Mouse (Mus musculus) embryonic facial prominence, embryonic 14.5 days (tissue): ENCODE data around the gene Cct7. TPM values are rescaled to one million over a fixed set of nuclear protein-coding genes. Genes with fewer than 3 reads are reported as not detected.
A peak's percentile ranks its signal among the peaks of the same experiment; 100 is the strongest.
"Not testable (repeated sequence)": the region's sequence is repeated elsewhere in the genome, so short reads cannot be mapped to it uniquely, and the experiment has no call there.

Source experiments
- ATAC-seq: fragments of 200-750 bp; cut with Nextera tagmentation; 2 replicates; pipeline ENCODE4 v1.8.0; 2017; ENCODE audit warnings: low read depth, moderate number of reproducible peaks, moderate TSS enrichment
- DNase-seq: peaks from one replicate; pipeline ENCODE4 v3.0.0-alpha.2; 2015; ENCODE audit warnings: low spot score
- H3K27ac ChIP-seq: fragments of 300-500 bp; sonication (generic); replicated peaks from 2 replicates; pipeline ENCODE4 v1.5.1; 2014; ENCODE audit warnings: low read depth, mild to moderate bottlenecking, low read length, moderate library complexity
- H3K27me3 ChIP-seq: fragments of 300-500 bp; sonication (generic); replicated peaks from 2 replicates; pipeline ENCODE4 v1.6.1; 2014; ENCODE audit warnings: low read length; ENCODE audit not compliant: control insufficient read depth, insufficient read depth
- H3K36me3 ChIP-seq: fragments of 300-500 bp; sonication (generic); 2 replicates; pipeline ENCODE4 v1.6.1; 2014; ENCODE audit warnings: low read length, mixed read lengths; ENCODE audit not compliant: control insufficient read depth, insufficient read depth
- H3K4me1 ChIP-seq: fragments of 300-500 bp; sonication (generic); 2 replicates; pipeline ENCODE4 v1.6.1; 2014; ENCODE audit warnings: antibody characterized with exemption, low read length; ENCODE audit not compliant: control insufficient read depth, insufficient read depth
- H3K4me2 ChIP-seq: fragments of 300-500 bp; sonication (generic); 2 replicates; pipeline ENCODE4 v1.6.1; 2014; ENCODE audit warnings: low read depth, mild to moderate bottlenecking, low read length, moderate library complexity, mixed read lengths
- H3K4me3 ChIP-seq: fragments of 300-500 bp; sonication (generic); 2 replicates; pipeline ENCODE4 v1.5.1; 2014; ENCODE audit warnings: low read depth, mild to moderate bottlenecking, low read length
- H3K9ac ChIP-seq: fragments of 300-500 bp; sonication (generic); 2 replicates; pipeline ENCODE4 v1.6.1; 2014; ENCODE audit warnings: low read depth, mild to moderate bottlenecking, low read length, moderate library complexity, mixed read lengths
- H3K9me3 ChIP-seq: fragments of 300-500 bp; sonication (generic); 2 replicates; pipeline ENCODE4 v1.6.1; 2016; ENCODE audit warnings: low read length; ENCODE audit not compliant: control insufficient read depth
- WGBS: fragments of 180-500 bp; shearing (Covaris S2); extraction: QIAGEN DNeasy Blood & Tissue Kit; methylation state at CpG from one replicate; pipeline ENCODE4 v1.1.7; 2014; 5-methylcytosine and 5-hydroxymethylcytosine counted together
- polyA plus RNA-seq: library from polyadenylated mRNA; unstranded; fragments of >200 nt; fragmentation: Nextera tagmentation; extraction: Ambion mirVana; gene quantifications from 2 replicates; pipeline ENCODE4 v1.2.1, GENCODE M21; 2014

The Cct7 gene
- polyA plus RNA-seq, 1 experiment from 2014 or later = 448 TPM

DNA sequence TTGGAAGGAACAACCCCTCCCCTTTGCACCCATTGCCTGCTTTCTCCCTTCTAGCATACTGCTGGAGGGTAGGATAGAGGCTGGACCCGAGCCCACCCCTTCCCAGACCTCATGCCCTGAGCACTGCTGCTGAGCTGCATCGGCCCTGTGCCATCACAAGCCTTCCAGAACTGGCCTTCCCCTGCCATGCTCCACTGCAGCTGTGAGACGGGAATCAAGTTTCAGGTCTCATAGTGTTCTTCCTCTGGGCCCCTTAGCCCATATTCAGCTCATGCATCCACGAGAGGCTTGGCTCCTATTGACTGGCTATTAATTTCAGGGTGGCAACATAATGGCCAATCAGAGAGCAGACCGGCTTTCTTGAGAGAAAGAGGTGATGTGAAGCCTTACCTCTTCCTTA lies 6.0 kb upstream of the Cct7 start:
- ATAC-seq = peak; percentile 76
- WGBS = 75% methylated on average over 4 of the region's 5 CpGs

DNA sequence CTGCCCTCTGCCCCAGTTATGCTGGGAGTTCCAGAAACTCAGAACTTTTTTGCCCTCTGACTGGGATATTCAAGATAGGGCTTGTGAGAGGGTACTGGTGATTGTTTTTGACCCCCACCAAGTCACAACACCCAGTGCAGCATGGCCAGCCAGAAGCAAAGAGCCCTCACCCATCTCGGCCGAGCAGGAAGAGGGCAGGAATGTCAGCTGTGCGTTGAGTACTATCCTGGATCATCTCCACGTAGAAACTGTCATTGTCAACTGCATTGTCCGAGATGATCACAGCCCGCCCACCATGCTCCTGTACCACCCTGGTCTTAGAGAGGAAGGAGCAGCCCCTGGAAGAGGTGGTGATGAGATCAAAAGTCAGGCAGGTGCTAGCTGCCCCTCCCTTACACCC lies 4.0 kb upstream of the Cct7 start:
- 82% methylated on average over 6 of the region's 6 CpGs for WGBS
- H3K4me2 ChIP-seq = no peak overlapping the region
- DNase-seq = no peak
- no peaks in the 10 kb centered on the region for H3K27me3 ChIP-seq
- H3K4me1 ChIP-seq = no peaks in the 10 kb centered on the region
- peaks cover 41% of the 10 kb centered on the region for H3K36me3 ChIP-seq
- H3K4me3 ChIP-seq = no peak overlapping the region
- H3K27ac ChIP-seq = no peak overlapping the region
- no peaks in the 10 kb centered on the region for H3K9me3 ChIP-seq
- H3K9ac ChIP-seq = no peak overlapping the region
- ATAC-seq = no peak

More for the DNA sequence above, 6.0 kb upstream of the Cct7 start:
- peaks cover 61% of the 10 kb centered on the region for H3K36me3 ChIP-seq
- no peaks in the 10 kb centered on the region for H3K9me3 ChIP-seq
- DNase-seq = peak; percentile 39
- no peaks in the 10 kb centered on the region for H3K27me3 ChIP-seq
- no peak overlapping the region for H3K4me2 ChIP-seq
- no peak overlapping the region for H3K9ac ChIP-seq
- H3K4me3 ChIP-seq = no peak overlapping the region
- H3K4me1 ChIP-seq = no peaks in the 10 kb centered on the region
- no peak overlapping the region for H3K27ac ChIP-seq

DNA sequence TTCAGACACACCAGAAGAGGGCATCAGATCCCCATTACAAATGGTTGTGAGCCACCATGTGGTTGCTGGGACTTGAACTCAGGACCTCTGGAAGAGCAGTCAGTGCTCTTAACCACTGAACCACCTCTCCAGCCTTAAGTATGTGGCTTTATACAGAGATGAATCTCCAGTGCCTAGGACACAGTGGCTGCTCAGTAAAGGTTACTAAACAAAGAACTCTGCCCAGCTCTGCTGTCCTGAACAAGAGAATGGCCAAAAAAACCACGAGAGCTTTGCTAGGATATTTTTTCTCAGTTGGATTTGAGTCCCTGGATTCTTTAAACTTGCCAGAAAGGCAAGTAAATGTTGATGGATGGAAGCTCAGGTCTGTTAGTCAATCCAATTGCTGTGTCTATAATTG lies 1.2 kb upstream of the Cct7 start:
- not testable (repeated sequence) for ATAC-seq, H3K27me3 ChIP-seq, DNase-seq, H3K9ac ChIP-seq, H3K27ac ChIP-seq, H3K9me3 ChIP-seq, H3K4me3 ChIP-seq
- WGBS = 60% methylated on average over 1 of the region's 1 CpGs
- Histone ChIP-seq H3K36me3 (peaks cover 23% of the 10 kb centered on the region), H3K4me2 (peak overlapping the region; percentile 80), H3K4me1 (peaks cover 16% of the 10 kb centered on the region)

DNA sequence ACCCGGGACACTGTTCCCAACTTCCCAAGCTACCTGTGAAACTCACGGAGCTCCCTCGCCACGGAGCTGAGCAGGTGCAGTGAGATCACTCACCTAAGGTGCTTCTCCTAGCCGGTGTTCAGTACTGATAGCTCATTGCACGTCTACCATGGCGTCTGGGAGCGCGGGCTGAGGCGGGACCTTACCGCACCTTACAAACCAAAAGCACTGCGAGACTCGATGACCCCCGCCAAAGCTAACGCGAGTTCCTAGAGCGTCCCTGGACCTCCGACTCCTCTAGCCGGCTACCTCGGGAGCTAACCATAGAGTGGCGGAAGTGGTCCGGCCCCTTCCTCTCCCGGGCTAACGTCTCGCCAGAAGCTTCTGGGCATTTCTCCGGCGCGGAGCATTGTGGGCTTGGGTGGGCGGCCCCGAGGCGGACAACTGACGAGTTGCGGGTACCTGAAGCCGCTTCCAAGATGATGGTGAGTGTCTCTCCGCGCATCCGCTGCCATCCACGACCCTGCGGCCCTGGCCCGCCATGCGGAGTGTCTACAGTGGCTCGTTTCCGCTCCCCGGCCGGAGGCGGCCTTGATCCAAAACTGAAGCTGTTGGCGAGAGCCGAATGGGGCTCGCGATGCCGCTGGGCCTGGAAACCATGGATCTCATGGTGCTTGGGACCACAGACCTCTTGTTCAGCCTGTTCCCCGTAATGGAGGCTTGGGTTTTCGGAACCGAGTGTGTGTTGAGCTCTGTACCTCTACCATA lies 523 bp downstream of the Cct7 start, which contains the start of gene Pradc1:
Gene Pradc1 (minus strand): TSS at position 307 of the 747 bp plus-strand sequence.
- WGBS = under 1% methylated on average over 53 of the region's 54 CpGs
- peaks cover 16% of the 10 kb centered on the region for H3K4me1 ChIP-seq
- peak; percentile 100 for DNase-seq
- peak within 1 kb of the TSS; percentile 80 for H3K4me2 ChIP-seq
- peak within 1 kb of the TSS; percentile 94 for H3K9ac ChIP-seq
- ATAC-seq = peak; percentile 95
- no peaks in the 10 kb centered on the region for H3K9me3 ChIP-seq
- peak within 1 kb of the TSS; percentile 75 for H3K4me3 ChIP-seq
- H3K27me3 ChIP-seq = no peaks in the 10 kb centered on the region
- H3K27ac ChIP-seq = peak within 1 kb of the TSS; percentile 91
- H3K36me3 ChIP-seq = peaks cover 7% of the 10 kb centered on the region; the same call in 1 of the 2 replicates

DNA sequence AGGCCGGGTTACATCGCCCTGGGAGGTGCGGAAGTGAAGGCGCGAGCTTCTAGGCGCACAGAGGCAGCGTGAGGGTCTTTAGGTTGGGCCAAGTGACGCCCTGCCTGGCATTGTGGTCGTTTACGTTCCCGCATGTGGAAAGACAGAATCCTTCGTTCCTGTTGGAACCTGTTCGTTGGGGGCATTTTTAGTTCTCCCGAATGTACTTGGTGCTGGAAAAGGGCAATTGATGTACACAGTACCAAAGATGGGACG lies 1.0 kb downstream of the Cct7 start:
- H3K9ac ChIP-seq = peak overlapping the region; percentile 94
- ATAC-seq = no peak
- H3K4me2 ChIP-seq = peak overlapping the region; percentile 80
- H3K27me3 ChIP-seq = no peaks in the 10 kb centered on the region
- H3K36me3 ChIP-seq = peaks cover 6% of the 10 kb centered on the region; the same call in 1 of the 2 replicates
- DNase-seq = peak; percentile 49
- H3K4me3 ChIP-seq = peak overlapping the region; percentile 75
- under 1% methylated on average over 15 of the region's 15 CpGs for WGBS
- peaks cover 16% of the 10 kb centered on the region for H3K4me1 ChIP-seq
- H3K27ac ChIP-seq = peak overlapping the region; percentile 91
- no peaks in the 10 kb centered on the region for H3K9me3 ChIP-seq

DNA sequence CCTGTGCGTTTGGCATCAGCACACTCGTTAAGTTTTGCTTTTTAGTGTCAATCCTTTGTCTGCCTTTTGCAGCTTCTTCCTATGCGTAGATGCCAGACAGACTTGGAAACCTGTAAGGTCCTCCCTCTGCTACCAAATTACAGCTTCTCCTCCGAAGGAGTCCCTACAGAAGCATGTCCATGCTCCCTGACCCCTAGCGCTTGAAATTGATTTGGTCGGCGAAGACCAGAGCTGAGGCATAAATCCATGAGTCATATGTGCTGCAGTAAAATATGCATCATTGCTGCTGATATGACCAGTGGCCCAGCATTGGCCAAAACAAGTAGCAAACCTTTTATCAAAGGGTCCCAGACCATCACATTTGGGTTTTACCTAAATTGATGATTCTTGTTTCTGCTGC lies 1.5 kb downstream of the Cct7 start:
- Histone ChIP-seq H3K4me3 (peak overlapping the region; percentile 75), H3K36me3 (peaks cover 6% of the 10 kb centered on the region; the same call in 1 of the 2 replicates), H3K4me2 (peak overlapping the region; percentile 80), H3K27me3 (no peaks in the 10 kb centered on the region), H3K4me1 (peaks cover 16% of the 10 kb centered on the region), H3K9ac (peak overlapping the region; percentile 94), H3K9me3 (no peaks in the 10 kb centered on the region), H3K27ac (peak overlapping the region; percentile 91; the same call in 1 of the 2 replicates)
- ATAC-seq (no peak), DNase-seq (no peak)
- 5% methylated on average over 7 of the region's 7 CpGs for WGBS

DNA sequence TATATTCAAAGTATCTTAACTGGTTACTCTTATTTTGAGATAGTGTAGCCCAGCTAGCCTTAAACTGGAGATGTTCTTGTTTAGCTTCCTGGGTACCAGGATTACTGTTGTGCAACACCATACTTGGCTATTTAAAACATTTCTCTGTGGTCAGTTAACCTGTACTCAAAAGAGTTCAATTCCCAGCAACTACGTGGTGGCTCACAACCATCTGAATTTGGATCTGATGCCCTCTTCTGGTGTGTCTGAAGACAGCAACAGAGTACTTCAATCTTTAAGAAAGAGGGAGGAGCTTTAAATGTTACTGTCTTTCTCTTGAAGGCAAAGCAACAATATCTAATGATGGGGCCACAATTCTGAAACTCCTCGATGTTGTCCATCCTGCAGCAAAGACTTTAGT lies 8.3 kb downstream of the Cct7 start:
- 97% methylated on average over 2 of the region's 2 CpGs for WGBS

DNA sequence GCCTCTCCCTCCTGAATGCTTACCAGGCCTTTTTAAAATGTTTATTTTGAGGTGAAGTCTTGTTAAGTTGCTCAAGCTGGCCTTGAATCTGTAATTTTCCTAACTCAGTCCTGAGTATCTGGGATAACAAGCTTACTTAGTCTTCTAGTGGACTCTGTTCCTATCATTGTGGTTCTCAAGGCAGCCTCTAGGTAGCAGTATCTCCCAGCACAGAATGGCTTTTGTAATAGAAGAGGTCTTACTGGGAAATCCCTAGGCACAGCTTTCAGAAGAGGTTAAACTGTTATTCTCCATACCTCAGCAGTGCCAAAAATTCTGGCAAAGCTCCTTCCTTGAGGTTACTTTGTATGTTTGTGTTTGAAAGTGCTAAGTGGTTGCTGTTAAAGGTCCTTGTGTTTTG lies 14.1 kb downstream of the Cct7 start:
- no peaks in the 10 kb centered on the region for H3K9me3 ChIP-seq
- H3K4me1 ChIP-seq = no peaks in the 10 kb centered on the region
- peaks cover 94% of the 10 kb centered on the region for H3K36me3 ChIP-seq
- H3K27me3 ChIP-seq = no peaks in the 10 kb centered on the region
- no peak for ATAC-seq
- no peak overlapping the region for H3K27ac ChIP-seq
- H3K4me3 ChIP-seq = no peak overlapping the region
- H3K9ac ChIP-seq = no peak overlapping the region
- DNase-seq = no peak
- no peak overlapping the region for H3K4me2 ChIP-seq

More for the DNA sequence above, 8.3 kb downstream of the Cct7 start:
- H3K4me1 ChIP-seq = no peaks in the 10 kb centered on the region
- no peaks in the 10 kb centered on the region for H3K27me3 ChIP-seq
- ATAC-seq (no peak), DNase-seq (no peak)
- no peak overlapping the region for H3K4me2 ChIP-seq
- H3K9ac ChIP-seq = no peak overlapping the region
- H3K4me3 ChIP-seq = no peak overlapping the region
- no peak overlapping the region for H3K27ac ChIP-seq
- H3K36me3 ChIP-seq = peaks cover 63% of the 10 kb centered on the region
- H3K9me3 ChIP-seq = no peaks in the 10 kb centered on the region
